Mouse (Mus musculus) cerebellum, adult 11-12 months (tissue): Measurements from ENCODE around the gene Zeb2.
"Not testable (repeated sequence)": the region's sequence is repeated elsewhere in the genome, so short reads cannot be mapped to it uniquely, and the experiment has no call there.

Experiments used
- DNase-seq: peaks from one replicate; pipeline ENCODE4 v3.0.0; 2022

The Zeb2 gene

DNA sequence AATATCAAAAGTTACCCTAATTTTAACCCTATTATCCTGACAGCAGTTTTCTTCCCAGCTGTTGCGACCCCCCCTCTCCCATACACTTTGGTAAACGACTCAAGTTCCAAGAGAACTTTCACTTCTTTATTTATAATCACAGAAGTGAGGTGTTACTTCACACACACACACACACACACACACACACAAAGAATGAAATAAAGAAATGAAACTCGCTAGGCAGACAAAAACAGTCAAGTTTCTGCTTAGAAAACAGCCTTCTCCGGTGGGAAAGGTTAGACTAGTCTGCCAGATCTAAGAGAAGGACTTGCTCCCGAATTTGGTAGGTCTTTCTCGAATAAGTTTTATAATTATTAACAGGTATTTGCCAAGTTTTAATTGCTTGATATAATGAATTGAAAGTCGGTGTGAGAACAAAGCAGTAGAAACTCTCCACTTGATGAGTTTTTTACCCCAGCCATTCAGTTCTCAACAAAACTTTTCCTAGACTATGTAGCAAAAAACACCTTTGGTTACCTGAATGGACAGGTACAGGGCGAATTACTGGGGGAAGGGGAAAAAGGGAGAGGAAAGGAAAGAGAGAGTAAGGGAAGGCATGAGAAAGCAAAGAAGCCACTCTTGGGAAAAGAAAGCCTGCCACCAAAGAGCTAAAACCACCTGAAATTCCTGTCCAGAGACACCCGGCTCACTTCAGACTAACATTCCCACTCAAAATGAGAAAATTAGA, 5.0 kb downstream of the Zeb2 start:
- DNase-seq = no peak

DNA sequence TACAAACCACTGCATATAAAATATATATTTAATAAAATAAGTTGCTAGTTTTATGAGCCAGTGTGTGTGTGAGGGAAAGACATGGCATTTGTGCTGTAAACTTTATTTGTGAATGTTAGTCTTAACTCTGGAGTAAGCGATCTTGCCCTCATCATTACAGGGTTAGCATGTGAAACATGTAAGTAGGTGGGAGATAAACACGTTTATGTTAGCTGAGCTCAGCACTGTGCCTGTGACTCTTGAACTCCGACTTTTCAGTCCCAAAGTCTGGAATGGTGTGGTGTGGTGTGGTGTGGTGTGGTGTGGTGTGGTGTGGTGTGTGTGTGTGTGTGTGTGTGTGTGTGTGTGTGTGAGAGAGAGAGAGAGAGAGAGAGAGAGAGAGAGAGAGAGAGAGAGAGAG, 5.6 kb downstream of the Zeb2 start:
- not testable (repeated sequence) for DNase-seq

DNA sequence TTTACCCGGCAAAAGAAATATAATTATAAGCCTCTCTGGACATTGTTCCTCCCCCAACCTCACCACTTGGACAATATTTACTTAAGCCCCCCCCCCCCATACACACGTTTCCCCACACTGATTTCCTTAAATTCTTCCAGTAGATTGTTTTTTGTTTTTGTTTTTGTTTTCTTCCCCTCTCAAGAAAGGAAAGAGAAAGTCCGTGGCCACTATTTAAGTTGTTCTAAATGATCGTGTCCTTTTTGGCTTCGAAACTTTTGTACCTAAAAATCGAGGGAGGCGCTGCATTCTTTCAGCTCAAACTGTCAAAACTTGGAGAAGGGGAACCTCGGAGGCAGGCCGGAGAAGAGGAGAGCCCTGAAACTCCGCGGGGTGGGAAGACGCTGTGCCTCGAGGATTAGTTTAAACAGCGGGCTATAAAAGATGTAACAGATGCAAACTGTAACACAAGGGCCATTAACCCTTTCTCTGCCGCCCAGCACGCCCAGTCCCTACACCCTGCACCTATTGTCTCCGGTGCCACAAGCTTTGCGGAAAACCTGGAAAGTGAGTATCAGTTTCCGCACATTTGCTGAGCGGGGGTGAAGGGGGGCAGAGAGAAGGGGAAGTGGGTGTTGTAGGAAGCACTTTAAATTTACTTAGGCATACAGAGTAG, 6.3 kb downstream of the Zeb2 start:
- DNase-seq = no peak

- DNase-seq = no peak
Observed at GRCm38 (mm10) chr2:45109951-45110756, 7.0 kb downstream of the Zeb2 start.

- no peak for DNase-seq
Observed at GRCm38 (mm10) chr2:45109161-45109950, 7.8 kb downstream of the Zeb2 start.

DNA sequence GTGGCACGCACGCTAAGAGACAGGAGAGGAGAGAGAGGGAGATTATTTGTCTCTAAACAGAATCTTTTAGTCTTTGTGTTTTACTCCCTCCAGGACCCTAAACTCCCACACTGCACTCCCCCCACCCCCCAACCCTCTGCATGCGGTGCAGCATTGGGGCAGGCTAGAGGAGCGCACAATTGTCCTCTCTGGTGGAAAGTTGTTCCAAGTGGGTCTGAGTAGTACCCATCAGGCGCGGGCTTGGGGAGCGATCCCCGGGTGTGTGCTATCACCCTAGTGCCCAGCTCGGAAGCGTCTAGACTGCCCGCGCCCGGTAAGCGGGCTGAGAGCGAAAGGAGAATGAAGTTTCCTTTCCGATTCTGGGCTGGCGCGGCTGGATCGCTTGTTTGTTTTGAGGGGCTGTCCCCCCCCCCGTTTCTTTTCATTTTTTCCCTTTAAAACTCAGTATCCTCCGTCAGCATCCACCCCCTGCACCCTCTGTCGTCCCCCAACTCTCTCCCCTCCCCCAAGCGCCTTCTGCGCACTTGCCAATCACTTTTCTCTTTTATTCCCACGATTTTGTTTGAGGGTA, 8.6 kb downstream of the Zeb2 start:
- DNase-seq = no peak

DNA sequence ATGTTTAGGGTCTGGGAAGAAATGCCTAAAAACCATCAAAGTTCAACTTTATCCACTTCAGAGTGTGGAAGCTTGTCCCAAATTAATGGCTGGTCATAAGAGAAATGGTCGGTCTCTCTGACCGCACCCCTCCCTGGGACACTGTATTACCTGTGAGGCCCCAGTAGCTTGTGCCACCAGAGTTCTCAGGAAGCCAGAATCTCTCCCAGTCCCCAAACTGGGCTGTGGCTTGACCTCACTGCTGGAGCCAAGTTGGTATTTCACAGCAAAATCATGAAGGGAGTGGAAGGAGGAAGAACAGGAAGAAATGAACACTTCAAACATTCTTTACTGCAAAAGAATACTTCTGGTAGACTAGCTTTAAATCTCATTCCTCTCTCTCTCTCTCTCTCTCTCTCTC, 9.6 kb downstream of the Zeb2 start:
- no peak for DNase-seq

- DNase-seq = no peak
Observed at GRCm38 (mm10) chr2:45105922-45106851, 11.0 kb downstream of the Zeb2 start.

GRCm38 (mm10) chr2:45105281-45105721, 11.9 kb downstream of the Zeb2 start:
- no peak for DNase-seq

DNA sequence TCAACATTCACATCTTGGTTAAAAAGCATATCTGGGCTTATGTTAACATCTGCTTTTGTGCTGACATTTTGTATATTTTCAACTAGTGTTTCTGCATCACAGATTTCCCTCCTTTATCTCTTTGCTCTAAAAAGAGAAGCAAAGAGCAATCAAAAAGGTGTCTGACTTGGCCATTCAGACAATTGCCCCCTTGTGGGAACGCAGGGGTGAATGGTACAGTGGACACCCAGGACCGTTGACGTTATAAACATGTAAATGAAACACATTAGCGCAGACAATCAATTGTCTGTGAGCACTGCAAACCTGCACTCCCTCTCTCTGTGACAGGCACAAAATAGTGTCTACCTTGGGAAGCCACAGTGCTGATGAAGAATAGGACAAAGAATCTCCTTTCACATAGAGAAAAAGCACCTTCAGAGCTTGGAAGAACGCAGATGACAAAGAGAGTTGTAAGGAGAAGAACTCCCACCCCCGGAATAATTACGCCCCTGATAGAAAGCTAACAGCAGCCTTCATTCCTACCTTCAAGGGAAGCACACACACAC, 12.6 kb downstream of the Zeb2 start:
- no peak for DNase-seq

DNA sequence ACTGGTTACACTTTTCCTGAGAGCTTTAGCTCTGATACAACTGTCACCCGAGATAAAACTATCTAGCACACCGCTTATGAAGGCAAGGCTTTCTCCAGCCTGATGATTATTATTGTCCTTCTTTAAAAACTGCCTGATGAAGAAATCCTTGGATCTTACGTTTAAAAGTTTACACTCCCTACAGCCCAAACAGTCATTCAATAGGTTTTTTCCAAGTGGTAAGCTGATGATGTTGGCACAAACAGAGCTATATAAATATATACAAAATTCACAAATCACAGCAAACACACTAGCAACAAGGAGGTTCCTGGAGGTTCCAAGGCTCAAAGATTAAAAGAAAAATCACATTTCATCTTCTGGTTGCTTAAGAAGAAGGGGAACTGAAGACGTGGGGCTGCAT, 13.1 kb downstream of the Zeb2 start:
- no peak for DNase-seq

GRCm38 (mm10) chr2:45103021-45103983, 13.9 kb downstream of the Zeb2 start:
- no peak for DNase-seq

DNA sequence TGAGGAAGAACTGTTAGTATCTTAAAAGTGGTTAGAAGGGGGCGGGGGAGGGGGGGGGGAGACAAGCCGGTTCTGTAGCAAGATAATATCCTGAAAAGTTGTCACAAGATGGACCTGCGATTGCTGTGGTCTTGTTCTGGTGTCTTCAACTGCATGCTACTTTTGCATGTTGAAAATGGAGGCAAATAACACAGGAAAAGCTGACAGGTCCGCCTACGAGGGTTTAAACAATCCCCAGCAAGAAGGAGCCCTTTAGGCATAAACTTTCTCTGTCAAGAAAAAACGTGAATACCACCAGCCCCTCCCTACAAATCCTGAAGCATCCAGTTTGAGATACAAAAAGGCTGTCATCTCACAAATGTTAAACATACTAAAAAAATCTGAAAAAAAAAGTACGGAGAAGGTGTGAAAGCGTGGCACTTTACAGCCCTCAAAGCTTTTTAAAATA, 15.0 kb downstream of the Zeb2 start:
- no peak for DNase-seq

- no peak for DNase-seq
Observed at GRCm38 (mm10) chr2:45101586-45101985, 15.6 kb downstream of the Zeb2 start.

DNA sequence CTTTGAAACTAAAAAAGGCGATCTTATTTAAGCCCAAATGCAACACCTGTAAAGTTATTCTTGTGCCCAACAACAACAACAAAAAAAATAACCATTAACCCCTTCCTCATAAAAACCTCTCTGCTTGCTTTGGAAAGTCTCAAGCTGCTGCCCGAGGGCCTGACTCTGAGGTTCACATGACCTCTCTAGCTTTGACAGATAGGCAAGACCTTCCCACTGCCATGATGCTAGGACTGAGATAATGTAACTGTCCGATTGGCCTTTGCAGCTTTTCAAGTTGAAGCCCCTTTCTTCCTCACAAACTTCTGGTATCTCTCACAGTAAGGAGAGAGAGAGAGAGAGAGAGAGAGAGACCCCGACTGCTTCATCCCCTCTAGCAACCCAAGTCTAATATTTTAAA, 16.2 kb downstream of the Zeb2 start:
- no peak for DNase-seq

DNA sequence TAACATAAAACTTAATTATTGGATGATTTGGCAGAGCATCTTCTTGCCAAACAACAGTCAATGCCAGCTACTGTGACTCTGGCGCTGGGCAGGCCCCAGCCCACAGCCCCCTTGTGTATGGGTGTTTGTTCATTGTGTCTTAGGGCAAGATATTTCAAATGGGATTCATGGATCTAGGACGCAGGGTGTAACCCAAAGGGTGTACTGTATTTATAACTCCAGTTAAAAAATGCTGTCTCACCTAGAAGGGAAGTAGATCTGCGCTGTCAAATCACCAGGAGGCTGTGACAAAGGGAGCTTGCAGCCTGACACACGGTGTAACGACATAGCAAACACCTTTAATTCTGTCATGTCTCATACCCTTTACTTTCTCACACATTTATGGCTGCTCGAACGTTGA, 16.6 kb downstream of the Zeb2 start:
- DNase-seq = no peak

- DNase-seq = no peak
Observed at GRCm38 (mm10) chr2:45100017-45100416, 17.2 kb downstream of the Zeb2 start.

DNA sequence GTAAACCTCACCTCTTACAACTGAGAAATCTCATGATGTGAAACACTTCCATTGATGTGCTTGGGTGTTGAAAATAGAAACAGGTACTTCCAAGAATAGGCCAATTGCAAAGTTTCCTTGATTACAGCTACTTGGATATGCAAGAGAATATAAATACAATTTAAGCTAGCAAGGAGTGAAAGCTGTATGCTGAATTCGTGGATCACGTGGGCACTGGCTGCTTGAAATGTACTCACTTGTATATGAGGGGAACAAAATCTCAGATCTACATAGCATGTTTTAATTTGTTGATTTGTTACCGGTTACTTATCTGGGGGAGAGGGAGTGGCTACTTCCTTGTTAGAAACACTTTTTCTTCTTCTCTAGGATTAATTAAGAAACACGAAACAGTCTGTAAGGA, 18.1 kb downstream of the Zeb2 start:
- DNase-seq = no peak

GRCm38 (mm10) chr2:45097969-45098368, 19.2 kb downstream of the Zeb2 start:
- DNase-seq = no peak
